Mouse (Mus musculus) CH12.LX (cell line): ENCODE measurements around the gene Snx30. TPM values are rescaled to one million over a fixed set of nuclear protein-coding genes. Genes with fewer than 3 reads are reported as not detected.

ENCODE experiments used
- DNase-seq: peaks from one replicate; pipeline ENCODE4 v3.0.0-alpha.2; 2013; ENCODE audit errors: extremely low read depth
- H3K27ac ChIP-seq: 2 replicates; pipeline ENCODE4 v1.5.1; 2012; ENCODE audit warnings: low read depth, mild to moderate bottlenecking, control low read depth, moderate library complexity; ENCODE audit not compliant: insufficient read depth
- H3K27me3 ChIP-seq: replicated peaks from 2 replicates; pipeline ENCODE3; 2012; ENCODE audit warnings: inconsistent platforms
- H3K36me3 ChIP-seq, 2 experiments: replicated peaks in 1 of 2; 2 replicates each; pipeline versions ENCODE3 to v1.6.1; 2012; ENCODE audit warnings: inconsistent platforms in 1 of 2, low read length in 1 of 2, mild to moderate bottlenecking in 1 of 2, mixed read lengths in 1 of 2, moderate library complexity in 1 of 2; ENCODE audit not compliant: control insufficient read depth in 1 of 2, insufficient read depth in 1 of 2
- H3K4me1 ChIP-seq, 2 experiments: 2 replicates each; pipeline ENCODE4 v1.6.1; 2012; ENCODE audit warnings: inconsistent platforms in 1 of 2, moderate library complexity in 1 of 2; ENCODE audit not compliant: insufficient read depth in 2 of 2, control insufficient read depth in 1 of 2
- H3K4me2 ChIP-seq: 2 replicates; pipeline ENCODE4 v1.6.1; 2012; ENCODE audit warnings: low read depth, mild to moderate bottlenecking, control low read depth; ENCODE audit not compliant: poor library complexity, insufficient read depth, severe bottlenecking
- H3K4me3 ChIP-seq, 3 experiments: fragments of 150-350 bp in 1 of 3; sonication (generic) in 1 of 3; replicated peaks in 1 of 3; 2 replicates each; pipeline versions ENCODE3 to v1.5.1; 2011 to 2012; ENCODE audit warnings: low read depth in 2 of 3, low read length in 2 of 3, mild to moderate bottlenecking in 2 of 3, moderate library complexity in 2 of 3, control low read depth in 1 of 3, improper control_type of control experiment in 1 of 3, inconsistent platforms in 1 of 3, mixed read lengths in 1 of 3; ENCODE audit not compliant: poor library complexity in 1 of 3
- H3K79me2 ChIP-seq: replicated peaks from 2 replicates; pipeline ENCODE4 v1.6.1; 2012; ENCODE audit warnings: mild to moderate bottlenecking, moderate library complexity; ENCODE audit not compliant: control insufficient read depth, poor library complexity, insufficient read depth, severe bottlenecking; ENCODE audit errors: extremely low read depth
- H3K9ac ChIP-seq: 2 replicates; pipeline ENCODE4 v1.6.1; 2012; ENCODE audit warnings: low read depth, mild to moderate bottlenecking, control low read depth, moderate library complexity; ENCODE audit not compliant: insufficient read depth
- H3K9me3 ChIP-seq: replicated peaks from 2 replicates; pipeline ENCODE3; 2012; ENCODE audit warnings: low read length, inconsistent platforms, mixed read lengths
- E2F4 ChIP-seq: IDR thresholded peaks from 2 replicates; pipeline ENCODE4 v1.6.1; 2011; ENCODE audit warnings: low read depth, low read length, improper control_type of control experiment; ENCODE audit not compliant: insufficient replicate concordance
- EP300 ChIP-seq: IDR thresholded peaks from 2 replicates; pipeline ENCODE4 v1.6.1; 2011; ENCODE audit warnings: low read length, improper control_type of control experiment
- ETS1 ChIP-seq: conservative IDR thresholded peaks from 2 replicates; pipeline ENCODE4 v1.6.1; 2012; ENCODE audit warnings: low read depth, mild to moderate bottlenecking, inconsistent platforms, low read length, improper control_type of control experiment, moderate library complexity
- HCFC1 ChIP-seq: IDR thresholded peaks from 2 replicates; pipeline ENCODE4 v1.6.1; 2012; ENCODE audit warnings: low read depth, mild to moderate bottlenecking, inconsistent platforms, low read length, improper control_type of control experiment
- IRF4 ChIP-seq: IDR thresholded peaks from 2 replicates; pipeline ENCODE4 v1.6.1; 2014; ENCODE audit warnings: low read depth, mild to moderate bottlenecking, inconsistent platforms, low read length, improper control_type of control experiment
- JUN ChIP-seq: IDR thresholded peaks from 2 replicates; pipeline ENCODE4 v1.6.1; 2011; ENCODE audit warnings: low read depth, mild to moderate bottlenecking, low read length, improper control_type of control experiment, moderate library complexity; ENCODE audit not compliant: insufficient read depth
- JUND ChIP-seq: conservative IDR thresholded peaks from 2 replicates; pipeline ENCODE4 v1.6.1; 2011; ENCODE audit warnings: low read depth, low read length, improper control_type of control experiment
- KAT2A ChIP-seq: IDR thresholded peaks from 2 replicates; pipeline ENCODE4 v1.6.1; 2012; ENCODE audit warnings: low read length, improper control_type of control experiment, inconsistent platforms; ENCODE audit not compliant: insufficient replicate concordance
- MAX ChIP-seq: IDR thresholded peaks from 2 replicates; pipeline ENCODE4 v1.6.1; 2011; ENCODE audit warnings: low read length, improper control_type of control experiment
- MAZ ChIP-seq: IDR thresholded peaks from 2 replicates; pipeline ENCODE4 v1.6.1; 2012; ENCODE audit warnings: low read depth, mild to moderate bottlenecking, inconsistent platforms, low read length, improper control_type of control experiment, moderate library complexity
- MEF2A ChIP-seq: IDR thresholded peaks from 2 replicates; pipeline ENCODE4 v1.6.1; 2014; ENCODE audit warnings: low read depth, mild to moderate bottlenecking, inconsistent platforms, low read length, improper control_type of control experiment, borderline replicate concordance
- MXI1 ChIP-seq: IDR thresholded peaks from 2 replicates; pipeline ENCODE4 v1.6.1; 2011; ENCODE audit warnings: mild to moderate bottlenecking, low read depth, low read length, improper control_type of control experiment
- MYC ChIP-seq: IDR thresholded peaks from 2 replicates; pipeline ENCODE4 v1.6.1; 2011; ENCODE audit warnings: low read depth, mild to moderate bottlenecking, improper control_type of control experiment, low read length
- NRF1 ChIP-seq: IDR thresholded peaks from 2 replicates; pipeline ENCODE4 v1.6.1; 2014; ENCODE audit warnings: low read depth, mild to moderate bottlenecking, inconsistent platforms, low read length, improper control_type of control experiment, moderate library complexity
- POLR2A ChIP-seq: IDR thresholded peaks from 2 replicates; pipeline ENCODE4 v1.6.1; 2011; ENCODE audit warnings: low read depth, mild to moderate bottlenecking, improper control_type of control experiment, low read length
- RAD21 ChIP-seq: IDR thresholded peaks from 2 replicates; pipeline ENCODE4 v1.6.1; 2011; ENCODE audit warnings: low read depth, mild to moderate bottlenecking, low read length, improper control_type of control experiment, moderate library complexity
- RCOR1 ChIP-seq: conservative IDR thresholded peaks from 2 replicates; pipeline ENCODE4 v1.6.1; 2012; ENCODE audit warnings: low read depth, mild to moderate bottlenecking, inconsistent platforms, low read length, improper control_type of control experiment
- SIN3A ChIP-seq: IDR thresholded peaks from 2 replicates; pipeline ENCODE4 v1.6.1; 2012; ENCODE audit warnings: low read length, improper control_type of control experiment, inconsistent platforms
- SMC3 ChIP-seq: IDR thresholded peaks from 2 replicates; pipeline ENCODE4 v1.6.1; 2011; ENCODE audit warnings: low read depth, low read length, improper control_type of control experiment
- TCF12 ChIP-seq: IDR thresholded peaks from 2 replicates; pipeline ENCODE4 v1.6.1; 2014; ENCODE audit warnings: low read depth, mild to moderate bottlenecking, inconsistent platforms, low read length, improper control_type of control experiment
- UBTF ChIP-seq: IDR thresholded peaks from 2 replicates; pipeline ENCODE4 v1.6.1; 2012; ENCODE audit warnings: low read depth, mild to moderate bottlenecking, inconsistent platforms, low read length, improper control_type of control experiment, moderate library complexity
- USF1 ChIP-seq: IDR thresholded peaks from 2 replicates; pipeline ENCODE4 v1.6.1; 2014; ENCODE audit warnings: low read depth, mild to moderate bottlenecking, inconsistent platforms, low read length, improper control_type of control experiment
- ZKSCAN1 ChIP-seq: IDR thresholded peaks from 2 replicates; pipeline ENCODE4 v1.6.1; 2012; ENCODE audit warnings: low read depth, inconsistent platforms, low read length, improper control_type of control experiment, borderline replicate concordance
- ZNF384 ChIP-seq: IDR thresholded peaks from 2 replicates; pipeline ENCODE4 v1.6.1; 2012; ENCODE audit warnings: low read depth, low read length, improper control_type of control experiment, inconsistent platforms
- dilution Hi-C: fragments of 300-500 bp; cut with MboI; formaldehyde crosslinking; loops from 2 replicates; pipeline ENCODE4 v1.14.3; 2020; ENCODE audit warnings: low sequenced_read_pairs; ENCODE audit not compliant: extremely low pct_unique_long_range_greater_than_20kb, extremely low pct_ligation_motif_present
- in situ Hi-C: fragments of 300-500 bp; cut with MboI; formaldehyde crosslinking; loops from 3 replicates; pipeline ENCODE4 v1.14.3; 2019; ENCODE audit warnings: low sequenced_read_pairs, low pct_ligation_motif_present, low pct_unique_long_range_greater_than_20kb, mixed read lengths
- polyA plus RNA-seq: library from polyadenylated mRNA; unstranded; fragments of >175 nt; gene quantifications from 2 replicates; pipeline ENCODE4 v1.2.1, GENCODE M21; 2012; ENCODE audit warnings: low read depth; ENCODE audit not compliant: insufficient read length
- total RNA-seq, 2 experiments: library from RNA; depleted of rRNA; stranded (reverse); fragments of 300-350 nt in 1 of 2; fragments of >200 nt in 1 of 2; gene quantifications; 2 replicates each; pipeline ENCODE4 v1.2.3; 2012 to 2014

The Snx30 gene
- total and polyA plus RNA-seq, 3 experiments = 7.9 to 16.9 (median 8.4) TPM

- H3K4me3 ChIP-seq = peak overlapping the region in 2 of 3 experiments; percentile 1 to 17
- H3K4me2 ChIP-seq = peak overlapping the region; percentile 47; the same call in 1 of the 2 replicates
- dilution Hi-C loops = no loop called here
- peaks cover 6% of the 10 kb centered on the region; the same call in 1 of the 2 replicates for H3K79me2 ChIP-seq
- H3K36me3 ChIP-seq = peaks cover 0 to 31% of the 10 kb centered on the region in 2 experiments
- TF ChIP-seq IRF4 (0 out of 2 replicates have a peak, but pooled peaks have one; percentile 1), SMC3 (0 out of 2 replicates have a peak, but pooled peaks have one; percentile 1), RAD21 (no peak), EP300 (peak; percentile 49; the same call in 1 of the 2 replicates), USF1 (no peak), MAZ (0 out of 2 replicates have a peak, but pooled peaks have one; percentile 13), RCOR1 (no peak), KAT2A (0 out of 2 replicates have a peak, but pooled peaks have one; percentile 13), MAX (peak; percentile 10; the same call in 1 of the 2 replicates), MEF2A (peak; percentile 66), MXI1 (peak; percentile 55; the same call in 1 of the 2 replicates), ETS1 (peak; percentile 52), POLR2A (0 out of 2 replicates have a peak, but pooled peaks have one; percentile 16), SIN3A (peak; percentile 50; the same call in 1 of the 2 replicates), TCF12 (0 out of 2 replicates have a peak, but pooled peaks have one; percentile 11), E2F4 (no peak), UBTF (0 out of 2 replicates have a peak, but pooled peaks have one; percentile 29)
- peak overlapping the region; percentile 75 for H3K27ac ChIP-seq
- in situ Hi-C loops = no loop called here
- H3K9ac ChIP-seq = no peak overlapping the region
- H3K9me3 ChIP-seq = peaks cover 4% of the 10 kb centered on the region
- H3K4me1 ChIP-seq = peaks cover 34 to 97% of the 10 kb centered on the region in 2 experiments
- DNase-seq = no peak
- no peaks in the 10 kb centered on the region for H3K27me3 ChIP-seq
Observed at GRCm38 (mm10) chr4:59819477-59820022, 13.9 kb downstream of the Snx30 start.

- Histone ChIP-seq H3K9ac (no peak overlapping the region), H3K79me2 (peaks cover 6% of the 10 kb centered on the region), H3K27me3 (no peaks in the 10 kb centered on the region), H3K9me3 (peaks cover 4% of the 10 kb centered on the region), H3K4me3 (no peak overlapping the region), H3K4me2 (no peak overlapping the region), H3K36me3 (peaks cover 0 to 38% of the 10 kb centered on the region in 2 experiments), H3K27ac (no peak overlapping the region), H3K4me1 (peaks cover 30 to 97% of the 10 kb centered on the region in 2 experiments)
- in situ Hi-C loops = no loop called here
- dilution Hi-C loops = no loop called here
- TF ChIP-seq JUN = 0 out of 2 replicates have a peak, but pooled peaks have one; percentile 33
- no peak for TF ChIP-seq MYC
- TF ChIP-seq MAX = peak; percentile 31; the same call in 1 of the 2 replicates
- peak; percentile 83 for TF ChIP-seq EP300
- TF ChIP-seq HCFC1 = no peak
- TF ChIP-seq NRF1 = no peak
- peak; percentile 78; the same call in 1 of the 2 replicates for TF ChIP-seq ZKSCAN1
- TF ChIP-seq ZNF384 = no peak
- TF ChIP-seq JUND = peak; percentile 82
- no peak for TF ChIP-seq SIN3A
- TF ChIP-seq IRF4 = peak; percentile 85
- no peak for DNase-seq
Observed at GRCm38 (mm10) chr4:59821516-59821915, 15.9 kb downstream of the Snx30 start.
